Mouse (Mus musculus): Measurements from ENCODE around the gene Rint1. TPM values are rescaled to one million over a fixed set of nuclear protein-coding genes. Genes with fewer than 3 reads are reported as not detected.

Gene Rint1
- polyA plus RNA-seq, 1 experiment from 2014 or later, result 30.2 TPM

- no peaks in the 10 kb centered on the region for H3K9me3 ChIP-seq (replicated peaks; ENCODE audit: control insufficient read depth, low read length, poor library complexity, severe bottlenecking)
- no peak for ATAC-seq
- no peaks in the 10 kb centered on the region for H3K4me1 ChIP-seq (ENCODE audit: control insufficient read depth, insufficient read depth, low read length)
- no peak overlapping the region for H3K4me3 ChIP-seq (ENCODE audit: low read depth, low read length)
- H3K27ac ChIP-seq (ENCODE audit: low read length), result no peak overlapping the region
- no peak overlapping the region for H3K9ac ChIP-seq (ENCODE audit: low read depth, low read length)
- WGBS, result 90% methylated on average over 6 of the region's 6 CpGs
- peaks cover 5% of the 10 kb centered on the region; the same call in 1 of the 2 replicates for H3K36me3 ChIP-seq (ENCODE audit: control insufficient read depth, insufficient read depth, low read length)
- no peaks in the 10 kb centered on the region for H3K27me3 ChIP-seq (ENCODE audit: control insufficient read depth, insufficient read depth, low read depth, low read length)
- no peak overlapping the region for H3K4me2 ChIP-seq (ENCODE audit: low read length)
Observed at GRCm38 (mm10) chr5:23774186-23774585, 13.3 kb upstream of the Rint1 start.

DNA sequence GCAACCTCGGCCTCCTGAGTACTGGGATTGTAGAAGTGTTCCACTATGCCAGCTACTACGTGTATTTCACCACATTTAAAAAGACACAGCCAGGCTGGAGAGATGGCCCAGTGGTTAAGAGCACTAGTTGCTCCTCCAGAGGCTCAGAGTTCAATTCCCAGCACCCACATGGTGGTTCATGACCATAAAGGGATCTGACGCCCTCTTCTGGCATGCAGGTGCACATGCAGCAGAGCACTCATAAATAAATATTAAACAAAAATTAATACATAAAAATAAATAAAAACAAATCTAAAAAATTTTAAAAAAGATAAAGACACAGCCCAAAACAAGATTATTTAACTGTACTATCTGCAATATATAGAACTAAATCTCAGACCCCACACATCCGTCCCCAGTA lies 7.0 kb upstream of the Rint1 start:
- Histone ChIP-seq H3K9ac (ENCODE audit: low read depth, low read length) (no peak overlapping the region), H3K27ac (ENCODE audit: low read length) (no peak overlapping the region), H3K4me1 (ENCODE audit: control insufficient read depth, insufficient read depth, low read length) (peaks cover 12% of the 10 kb centered on the region), H3K4me2 (ENCODE audit: low read length) (no peak overlapping the region), H3K4me3 (ENCODE audit: low read depth, low read length) (no peak overlapping the region), H3K9me3 (replicated peaks; ENCODE audit: control insufficient read depth, low read length, poor library complexity, severe bottlenecking) (no peaks in the 10 kb centered on the region), H3K27me3 (ENCODE audit: control insufficient read depth, insufficient read depth, low read depth, low read length) (no peaks in the 10 kb centered on the region), H3K36me3 (ENCODE audit: control insufficient read depth, insufficient read depth, low read length) (no peaks in the 10 kb centered on the region)
- ATAC-seq, result no peak
- 88% methylated on average over 4 of the region's 4 CpGs for WGBS

DNA sequence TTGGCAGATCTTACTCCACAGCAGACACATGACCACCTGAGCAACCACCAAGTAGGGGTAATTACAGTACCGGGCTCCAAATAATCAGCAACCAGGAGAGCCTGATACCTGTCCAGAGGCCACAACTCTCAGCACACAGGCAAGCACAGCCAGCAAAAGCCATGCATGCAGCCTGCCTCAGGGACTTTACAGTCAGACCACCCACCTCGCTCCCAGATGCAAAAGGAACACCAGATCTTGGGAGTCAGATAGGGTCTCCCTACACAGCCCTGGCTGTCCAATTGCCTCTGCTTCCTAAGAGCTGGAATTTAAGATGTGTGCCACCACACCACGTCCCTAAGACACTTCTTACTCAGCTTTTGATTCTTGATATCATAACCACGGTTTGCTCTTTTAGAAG lies 6.3 kb upstream of the Rint1 start:
- Histone ChIP-seq H3K9ac (ENCODE audit: low read depth, low read length) (no peak overlapping the region), H3K4me2 (ENCODE audit: low read length) (no peak overlapping the region), H3K9me3 (replicated peaks; ENCODE audit: control insufficient read depth, low read length, poor library complexity, severe bottlenecking) (no peaks in the 10 kb centered on the region), H3K4me1 (ENCODE audit: control insufficient read depth, insufficient read depth, low read length) (peaks cover 12% of the 10 kb centered on the region), H3K27me3 (ENCODE audit: control insufficient read depth, insufficient read depth, low read depth, low read length) (no peaks in the 10 kb centered on the region), H3K36me3 (ENCODE audit: control insufficient read depth, insufficient read depth, low read length) (no peaks in the 10 kb centered on the region), H3K4me3 (ENCODE audit: low read depth, low read length) (no peak overlapping the region), H3K27ac (ENCODE audit: low read length) (no peak overlapping the region)
- ATAC-seq, result no peak
- WGBS, result 87% methylated on average over 4 of the region's 4 CpGs

DNA sequence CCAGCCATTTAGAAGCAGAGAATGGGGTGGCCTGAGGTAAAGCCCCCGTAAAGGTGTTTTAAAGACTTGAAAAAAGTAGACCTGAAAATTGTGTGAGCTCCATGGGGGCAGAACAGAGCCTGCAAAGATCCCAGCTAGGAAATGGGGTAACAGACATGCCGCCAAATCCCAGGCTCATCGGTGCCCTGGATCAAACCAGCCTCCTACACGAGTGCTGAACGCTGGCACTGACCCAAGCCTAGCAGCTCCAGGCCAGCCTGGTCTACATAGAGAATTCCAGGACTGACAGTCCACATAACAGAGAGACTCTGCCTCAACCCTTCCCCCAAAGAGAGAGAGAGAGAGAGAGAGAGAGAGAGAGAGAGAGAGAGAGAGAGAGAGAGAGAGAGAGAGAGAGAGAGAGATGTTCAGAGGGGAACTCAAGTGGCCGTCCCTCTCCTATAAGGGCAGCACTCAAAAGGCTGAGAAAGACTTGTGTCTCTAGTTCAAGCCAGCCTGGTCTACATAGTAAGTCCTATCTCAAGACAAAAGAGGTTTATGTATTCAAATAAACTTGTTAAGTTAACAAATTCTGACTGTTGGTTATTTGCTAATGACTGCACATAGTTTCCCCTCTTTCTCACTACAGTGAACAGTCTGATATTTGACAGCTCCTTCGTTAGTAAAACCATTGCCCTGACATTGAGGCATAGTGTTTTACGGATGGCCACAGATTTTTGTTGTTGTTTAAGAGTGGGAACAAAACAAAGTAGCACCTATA lies 5.3 kb upstream of the Rint1 start:
- no peak overlapping the region for H3K27ac ChIP-seq (ENCODE audit: low read length)
- peak overlapping the region; percentile 70 for H3K4me2 ChIP-seq (ENCODE audit: low read length)
- no peaks in the 10 kb centered on the region for H3K9me3 ChIP-seq (replicated peaks; ENCODE audit: control insufficient read depth, low read length, poor library complexity, severe bottlenecking)
- no peaks in the 10 kb centered on the region for H3K36me3 ChIP-seq (ENCODE audit: control insufficient read depth, insufficient read depth, low read length)
- H3K9ac ChIP-seq (ENCODE audit: low read depth, low read length), result peak overlapping the region; percentile 80
- peaks cover 14% of the 10 kb centered on the region for H3K4me1 ChIP-seq (ENCODE audit: control insufficient read depth, insufficient read depth, low read length)
- no peak for ATAC-seq
- H3K4me3 ChIP-seq (ENCODE audit: low read depth, low read length), result peak overlapping the region; percentile 70
- H3K27me3 ChIP-seq (ENCODE audit: control insufficient read depth, insufficient read depth, low read depth, low read length), result no peaks in the 10 kb centered on the region
- 53% methylated on average over 8 of the region's 8 CpGs for WGBS

- Histone ChIP-seq H3K9me3 (replicated peaks; ENCODE audit: control insufficient read depth, low read length, poor library complexity, severe bottlenecking) (no peaks in the 10 kb centered on the region), H3K27ac (ENCODE audit: low read length) (peak within 1 kb of the TSS; percentile 23; the same call in 1 of the 2 replicates), H3K36me3 (ENCODE audit: control insufficient read depth, insufficient read depth, low read length) (no peaks in the 10 kb centered on the region), H3K4me1 (ENCODE audit: control insufficient read depth, insufficient read depth, low read length) (peaks cover 17% of the 10 kb centered on the region), H3K4me2 (ENCODE audit: low read length) (peak within 1 kb of the TSS; percentile 70), H3K4me3 (ENCODE audit: low read depth, low read length) (peak within 1 kb of the TSS; percentile 70), H3K27me3 (ENCODE audit: control insufficient read depth, insufficient read depth, low read depth, low read length) (no peaks in the 10 kb centered on the region), H3K9ac (ENCODE audit: low read depth, low read length) (peak within 1 kb of the TSS; percentile 80)
- WGBS, result under 1% methylated on average over 60 of the region's 86 CpGs
- ATAC-seq, result peak; percentile 93
Observed at GRCm38 (mm10) chr5:23782931-23783877, 4.3 kb upstream of the Rint1 start, which contains the start of gene Pus7. Gene Pus7, minus strand, starts transcription at chr5:23783711.

DNA sequence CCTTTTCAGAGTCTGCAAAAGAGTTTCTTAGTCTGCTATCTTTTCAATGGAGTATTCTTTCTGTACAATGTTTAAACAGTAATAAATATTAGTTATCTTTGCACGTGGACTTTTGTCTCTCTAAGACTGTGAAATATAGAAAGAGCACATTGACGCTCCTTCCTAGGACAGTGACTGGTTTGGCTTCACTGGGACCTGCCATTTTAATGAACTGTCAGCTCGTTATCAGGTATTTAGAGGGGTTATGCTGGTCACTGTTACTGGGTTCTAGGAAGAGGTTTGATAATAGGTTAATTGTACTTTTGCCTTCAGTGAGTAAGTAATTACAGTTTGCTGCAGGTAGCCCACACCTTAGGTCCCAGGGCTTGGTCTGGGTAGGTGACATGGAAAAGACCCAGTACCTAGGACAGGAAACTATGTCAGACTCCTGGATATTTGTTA lies 899 bp downstream of the Rint1 start:
- Histone ChIP-seq H3K4me3 (ENCODE audit: low read depth, low read length) (peak overlapping the region; percentile 96), H3K27me3 (ENCODE audit: control insufficient read depth, insufficient read depth, low read depth, low read length) (no peaks in the 10 kb centered on the region), H3K9me3 (replicated peaks; ENCODE audit: control insufficient read depth, low read length, poor library complexity, severe bottlenecking) (no peaks in the 10 kb centered on the region), H3K4me1 (ENCODE audit: control insufficient read depth, insufficient read depth, low read length) (peaks cover 15% of the 10 kb centered on the region), H3K4me2 (ENCODE audit: low read length) (peak overlapping the region; percentile 96), H3K27ac (ENCODE audit: low read length) (no peak overlapping the region), H3K9ac (ENCODE audit: low read depth, low read length) (no peak overlapping the region), H3K36me3 (ENCODE audit: control insufficient read depth, insufficient read depth, low read length) (peaks cover 4% of the 10 kb centered on the region; the same call in 1 of the 2 replicates)
- no peak for ATAC-seq
- 50% methylated on average over 3 of the region's 3 CpGs for WGBS

DNA sequence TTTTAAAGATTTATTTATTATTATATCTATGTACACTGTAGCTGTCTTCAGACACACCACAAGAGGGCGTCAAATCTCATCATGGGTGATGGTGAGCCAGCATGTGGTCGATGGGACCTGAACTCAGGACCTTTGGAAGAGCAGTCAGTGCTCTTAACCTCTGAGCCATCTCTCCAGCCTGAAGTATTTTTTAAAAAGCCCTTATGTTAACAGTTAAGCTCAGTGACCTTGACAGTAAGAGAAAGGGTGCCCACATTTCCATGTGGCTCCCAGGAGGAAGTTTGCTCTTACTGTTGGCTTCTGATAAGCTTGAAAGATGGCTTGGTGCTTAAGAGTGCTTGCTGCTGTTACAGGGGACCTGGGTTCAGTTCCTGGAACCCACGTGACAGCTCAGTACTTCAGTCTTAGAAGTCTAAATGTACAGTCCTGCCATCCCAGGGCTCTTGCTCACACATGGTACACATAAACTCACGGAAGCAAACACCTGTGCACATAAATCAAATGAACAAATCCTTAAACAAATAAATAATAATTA lies 1.6 kb downstream of the Rint1 start:
- no peak overlapping the region for H3K27ac ChIP-seq (ENCODE audit: low read length)
- peaks cover 11% of the 10 kb centered on the region for H3K4me1 ChIP-seq (ENCODE audit: control insufficient read depth, insufficient read depth, low read length)
- H3K9ac ChIP-seq (ENCODE audit: low read depth, low read length), result no peak overlapping the region
- peaks cover 5% of the 10 kb centered on the region; the same call in 1 of the 2 replicates for H3K36me3 ChIP-seq (ENCODE audit: control insufficient read depth, insufficient read depth, low read length)
- no peaks in the 10 kb centered on the region for H3K9me3 ChIP-seq (replicated peaks; ENCODE audit: control insufficient read depth, low read length, poor library complexity, severe bottlenecking)
- no peak for ATAC-seq
- no peak overlapping the region for H3K4me3 ChIP-seq (ENCODE audit: low read depth, low read length)
- no peak overlapping the region for H3K4me2 ChIP-seq (ENCODE audit: low read length)
- 90% methylated on average over 4 of the region's 4 CpGs for WGBS
- no peaks in the 10 kb centered on the region for H3K27me3 ChIP-seq (ENCODE audit: control insufficient read depth, insufficient read depth, low read depth, low read length)

GRCm38 (mm10) chr5:23792726-23793125 lies 5.2 kb downstream of the Rint1 start:
- H3K9ac ChIP-seq (ENCODE audit: low read depth, low read length), result no peak overlapping the region
- H3K4me3 ChIP-seq (ENCODE audit: low read depth, low read length), result no peak overlapping the region
- no peak for ATAC-seq
- no peak overlapping the region for H3K4me2 ChIP-seq (ENCODE audit: low read length)
- no peak overlapping the region for H3K27ac ChIP-seq (ENCODE audit: low read length)
- 94% methylated on average over 2 of the region's 2 CpGs for WGBS
- peaks cover 19% of the 10 kb centered on the region; the same call in 1 of the 2 replicates for H3K36me3 ChIP-seq (ENCODE audit: control insufficient read depth, insufficient read depth, low read length)
- H3K4me1 ChIP-seq (ENCODE audit: control insufficient read depth, insufficient read depth, low read length), result peaks cover 8% of the 10 kb centered on the region
- no peaks in the 10 kb centered on the region for H3K27me3 ChIP-seq (ENCODE audit: control insufficient read depth, insufficient read depth, low read depth, low read length)
- H3K9me3 ChIP-seq (replicated peaks; ENCODE audit: control insufficient read depth, low read length, poor library complexity, severe bottlenecking), result no peaks in the 10 kb centered on the region
